Mouse (Mus musculus): ENCODE results near the gene Six2.

Gene Six2

GRCm38 (mm10) chr17:85645718-85646665, 42.1 kb downstream of the Six2 start:
- peak; percentile 42 for DNase-seq

GRCm38 (mm10) chr17:85645312-85645711, 42.8 kb downstream of the Six2 start:
- no peak for DNase-seq

- DNase-seq: no peak
Observed at GRCm38 (mm10) chr17:85637876-85638275, 50.2 kb downstream of the Six2 start.

Measured in cerebellum, adult 9-10 months (tissue).